Mouse (Mus musculus): ENCODE results near the gene Cdca4. TPM values are rescaled to one million over a fixed set of nuclear protein-coding genes. Genes with fewer than 3 reads are reported as not detected.

Gene Cdca4
- 10 to 100 TPM in 23 of 26 experiments, 1 to 10 TPM in 3; 5.3 to 54.6 (median 24.2) TPM for total RNA-seq (2018; cell fraction: chromatin; rRNA removed)
- 10 to 100 TPM in 22 of 26 experiments, 1 to 10 TPM in 4; 7.2 to 27.0 (median 12.5) TPM for total RNA-seq (2018; cell fraction: cytosol; rRNA removed)
- 10 to 100 TPM in 21 of 26 experiments, 1 to 10 TPM in 5; 7.7 to 62.7 (median 23.5) TPM for total RNA-seq (2018; cell fraction: nucleus; rRNA removed)
- polyA plus RNA-seq (2018), result 10.7 to 17.8 TPM (median 14.2 TPM) in 3 replicates

DNA sequence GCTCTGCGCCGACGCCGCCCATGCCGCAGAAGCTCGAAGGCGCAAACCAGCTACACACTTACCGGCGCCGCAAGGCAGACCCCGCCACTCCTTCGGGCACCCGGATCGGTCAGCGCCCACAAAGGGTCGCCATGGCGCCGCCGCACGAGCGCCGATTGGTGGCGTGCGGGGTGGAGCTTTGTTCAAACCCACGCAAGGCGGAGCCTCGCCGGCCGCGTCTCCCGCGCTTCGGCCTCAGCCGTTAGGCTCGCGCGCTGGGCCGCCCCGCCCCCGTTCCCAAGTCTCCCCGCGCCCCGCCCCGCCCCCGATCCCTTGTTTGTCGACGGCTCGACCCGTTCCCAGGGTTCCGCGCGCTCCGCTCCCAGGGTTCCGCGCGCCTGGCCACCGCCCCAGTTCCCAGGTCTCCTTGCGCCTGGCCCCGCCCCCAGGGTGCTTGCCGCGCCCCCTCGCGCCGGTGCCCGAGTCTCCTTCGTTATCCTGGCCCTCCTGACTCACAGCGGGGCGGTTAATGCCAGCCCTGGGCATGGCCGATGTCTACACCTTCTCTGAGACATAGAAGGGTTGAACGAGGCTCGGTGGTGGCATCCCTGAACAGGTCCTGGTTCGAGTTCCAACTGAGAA, at the start of gene Cdca4:
TSS of gene Cdca4 (minus strand) at position 180 of the 621 bp plus-strand sequence.
- H3K79me2 ChIP-seq (ENCODE audit: inconsistent target), result peaks cover 68% of the 10 kb centered on the region
- WGBS (ENCODE audit: missing documents), result under 1% methylated on average over 69 of the region's 72 CpGs
- peak within 1 kb of the TSS; percentile 88 for H3K4me3 ChIP-seq (ENCODE audit: inconsistent target)
- H3K36me3 ChIP-seq (ENCODE audit: inconsistent target), result no peaks in the 10 kb centered on the region
- H3K27ac ChIP-seq, result peak within 1 kb of the TSS; percentile 79

DNA sequence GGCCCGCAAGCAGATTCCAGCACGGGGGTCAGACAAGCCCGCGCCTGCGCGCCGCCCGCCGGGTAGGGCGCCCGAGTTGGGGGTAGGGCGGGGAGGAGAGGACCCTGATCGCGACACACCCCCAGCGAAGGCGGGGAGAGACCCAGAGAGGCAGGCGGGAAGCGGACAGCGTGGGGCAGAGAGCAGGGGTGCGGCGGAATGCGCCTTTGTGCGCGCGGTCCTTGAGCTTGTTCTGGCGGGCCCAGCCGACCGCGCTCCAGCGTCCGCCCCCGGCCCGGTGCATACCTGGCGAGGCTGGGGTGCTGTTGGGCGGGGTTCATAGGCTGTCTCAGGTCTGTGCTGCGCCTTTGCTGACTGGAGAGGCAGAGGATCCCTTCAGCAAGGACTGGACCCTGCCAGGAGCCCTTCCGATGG, 48.4 kb upstream of the Cdca4 start:
- Histone ChIP-seq H3K79me2 (ENCODE audit: inconsistent target) (no peaks in the 10 kb centered on the region), H3K27ac (no peak overlapping the region), H3K36me3 (ENCODE audit: inconsistent target) (no peaks in the 10 kb centered on the region), H3K4me3 (ENCODE audit: inconsistent target) (no peak overlapping the region)
- 8% methylated on average over 34 of the region's 37 CpGs for WGBS (ENCODE audit: missing documents)

GRCm38 (mm10) chr12:112877073-112877576, 47.9 kb upstream of the Cdca4 start:
- Histone ChIP-seq H3K4me3 (ENCODE audit: inconsistent target) (no peak overlapping the region), H3K36me3 (ENCODE audit: inconsistent target) (no peaks in the 10 kb centered on the region), H3K79me2 (ENCODE audit: inconsistent target) (no peaks in the 10 kb centered on the region), H3K27ac (no peak overlapping the region)
- WGBS (ENCODE audit: missing documents), result 13% methylated on average over 17 of the region's 17 CpGs

- 9% methylated on average over 28 of the region's 28 CpGs for WGBS (ENCODE audit: missing documents)
- Histone ChIP-seq H3K36me3 (ENCODE audit: inconsistent target) (no peaks in the 10 kb centered on the region), H3K27ac (no peak overlapping the region), H3K79me2 (ENCODE audit: inconsistent target) (no peaks in the 10 kb centered on the region), H3K4me3 (ENCODE audit: inconsistent target) (no peak overlapping the region)
These were observed 47.3 kb upstream of the Cdca4 start for GRCm38 (mm10) chr12:112876332-112877072.

DNA sequence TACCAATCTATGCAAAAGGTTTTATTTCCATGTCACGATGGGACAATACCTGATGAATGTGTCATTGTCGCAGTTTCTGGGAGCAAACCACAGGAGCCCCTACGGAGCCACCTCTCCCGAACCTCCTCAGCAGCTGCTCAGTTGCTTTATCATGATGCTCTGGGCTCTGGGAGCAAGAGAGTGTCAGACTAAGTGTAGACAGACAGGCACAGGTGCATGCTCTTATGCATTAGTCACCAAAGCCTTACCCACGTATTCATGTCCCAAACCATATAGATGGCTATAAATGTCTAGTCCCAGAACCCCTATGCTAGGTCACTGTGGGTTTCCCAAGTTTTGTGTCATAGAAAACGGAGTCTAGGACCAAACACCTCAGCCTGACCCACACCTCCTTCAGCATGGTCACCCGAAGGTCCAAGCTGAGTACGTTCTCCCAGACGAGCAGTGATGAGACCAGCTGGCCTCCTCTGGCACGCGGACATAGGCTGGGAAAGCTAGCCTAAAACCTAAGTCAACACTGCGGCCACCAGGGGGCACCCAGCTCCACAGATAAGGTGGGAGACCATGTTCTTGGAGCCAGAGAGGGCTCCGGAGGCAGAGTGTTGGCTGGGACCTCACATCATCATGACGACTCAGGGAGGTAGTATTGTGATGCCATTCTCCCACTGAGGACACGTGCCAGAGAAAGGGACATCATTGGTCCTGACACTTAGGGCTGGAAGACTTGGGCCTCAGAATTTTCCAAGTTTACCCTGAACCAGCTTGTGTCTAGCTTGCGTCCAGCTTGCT, 46.2 kb upstream of the Cdca4 start:
- H3K36me3 ChIP-seq (ENCODE audit: inconsistent target), result no peaks in the 10 kb centered on the region
- WGBS (ENCODE audit: missing documents), result 30% methylated on average over 16 of the region's 16 CpGs
- no peaks in the 10 kb centered on the region for H3K79me2 ChIP-seq (ENCODE audit: inconsistent target)
- H3K4me3 ChIP-seq (ENCODE audit: inconsistent target), result no peak overlapping the region
- H3K27ac ChIP-seq, result no peak overlapping the region

DNA sequence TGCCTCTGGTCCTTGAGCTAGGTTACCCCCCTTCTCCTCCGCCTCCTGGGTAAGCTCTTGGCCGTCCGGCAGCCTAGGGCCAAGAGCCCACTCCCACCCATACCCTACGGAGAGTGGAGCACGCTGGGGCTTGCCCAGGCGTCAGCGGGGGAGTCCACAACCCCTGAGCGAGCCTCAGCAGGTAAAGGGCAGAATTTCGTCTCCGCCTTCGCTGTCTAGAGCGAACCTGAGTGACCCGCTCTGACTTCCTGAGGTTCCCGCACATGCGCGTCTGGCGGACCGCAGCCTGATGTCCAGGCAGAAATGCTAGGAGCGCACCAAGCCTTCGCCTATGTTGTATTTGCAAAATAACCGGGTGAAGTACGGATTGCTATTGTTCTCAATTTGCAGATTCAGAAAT, 45.0 kb upstream of the Cdca4 start:
- Histone ChIP-seq H3K36me3 (ENCODE audit: inconsistent target) (no peaks in the 10 kb centered on the region), H3K79me2 (ENCODE audit: inconsistent target) (no peaks in the 10 kb centered on the region), H3K4me3 (ENCODE audit: inconsistent target) (no peak overlapping the region), H3K27ac (no peak overlapping the region)
- WGBS (ENCODE audit: missing documents), result 52% methylated on average over 22 of the region's 22 CpGs

- no peak overlapping the region for H3K27ac ChIP-seq
- no peak overlapping the region for H3K4me3 ChIP-seq (ENCODE audit: inconsistent target)
- no peaks in the 10 kb centered on the region for H3K79me2 ChIP-seq (ENCODE audit: inconsistent target)
- 21% methylated on average over 18 of the region's 18 CpGs for WGBS (ENCODE audit: missing documents)
- H3K36me3 ChIP-seq (ENCODE audit: inconsistent target), result no peaks in the 10 kb centered on the region
These were observed 44.4 kb upstream of the Cdca4 start for GRCm38 (mm10) chr12:112873452-112874190.

DNA sequence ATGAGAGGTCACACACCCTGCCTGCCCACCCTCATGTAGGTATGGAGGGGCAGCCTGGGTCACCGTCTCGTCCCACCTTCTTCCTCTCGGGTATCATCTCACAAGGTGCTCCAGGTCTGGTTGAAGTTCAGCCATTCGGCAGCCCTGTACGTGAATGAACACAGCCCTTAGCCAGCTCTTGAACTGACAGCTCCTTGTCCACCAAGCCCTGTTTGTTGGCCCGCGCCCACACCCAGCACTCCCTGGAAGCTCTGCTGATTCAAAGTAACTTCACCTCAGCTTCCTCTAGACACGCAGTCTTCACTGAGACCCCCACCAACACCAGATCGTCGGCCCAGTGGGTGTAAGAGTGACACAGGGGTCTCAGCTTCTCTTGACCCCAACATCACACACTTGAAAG, 43.8 kb upstream of the Cdca4 start:
- H3K36me3 ChIP-seq (ENCODE audit: inconsistent target), result no peaks in the 10 kb centered on the region
- H3K4me3 ChIP-seq (ENCODE audit: inconsistent target), result no peak overlapping the region
- 96% methylated on average over 9 of the region's 10 CpGs for WGBS (ENCODE audit: missing documents)
- no peaks in the 10 kb centered on the region for H3K79me2 ChIP-seq (ENCODE audit: inconsistent target)
- no peak overlapping the region for H3K27ac ChIP-seq

DNA sequence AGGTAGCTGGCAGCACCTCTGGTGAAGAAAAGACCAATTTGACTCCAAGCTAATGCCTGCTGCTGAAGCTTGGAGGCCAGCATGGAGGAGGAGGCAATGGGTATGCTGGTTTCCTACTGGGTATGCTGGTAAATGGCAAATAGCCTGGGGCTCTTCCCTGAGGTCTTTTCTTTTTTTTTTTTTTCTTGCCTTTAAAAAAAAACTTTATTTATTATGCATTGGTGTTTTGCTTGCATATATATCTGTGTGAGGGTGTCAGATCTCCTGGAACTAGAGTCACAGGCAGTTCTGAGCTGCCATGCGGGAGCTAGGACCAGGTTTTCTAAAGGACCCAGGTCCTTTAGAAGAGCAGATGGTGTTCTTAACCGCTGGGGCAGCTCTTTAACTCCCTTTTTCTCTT, 42.0 kb upstream of the Cdca4 start:
- Histone ChIP-seq H3K36me3 (ENCODE audit: inconsistent target) (no peaks in the 10 kb centered on the region), H3K79me2 (ENCODE audit: inconsistent target) (no peaks in the 10 kb centered on the region), H3K27ac (no peak overlapping the region), H3K4me3 (ENCODE audit: inconsistent target) (no peak overlapping the region)
- 97% methylated on average over 2 of the region's 2 CpGs for WGBS (ENCODE audit: missing documents)

GRCm38 (mm10) chr12:112870775-112871174, 41.6 kb upstream of the Cdca4 start:
- no peaks in the 10 kb centered on the region for H3K79me2 ChIP-seq (ENCODE audit: inconsistent target)
- no peak overlapping the region for H3K27ac ChIP-seq
- H3K4me3 ChIP-seq (ENCODE audit: inconsistent target), result no peak overlapping the region
- 20% methylated on average over 13 of the region's 13 CpGs for whole genome bisulfite sequencing (ENCODE audit: missing documents)
- no peaks in the 10 kb centered on the region for H3K36me3 ChIP-seq (ENCODE audit: inconsistent target)

- 54% methylated on average over 16 of the region's 16 CpGs for WGBS (ENCODE audit: missing documents)
- no peak overlapping the region for H3K4me3 ChIP-seq (ENCODE audit: inconsistent target)
These were observed 40.6 kb upstream of the Cdca4 start for GRCm38 (mm10) chr12:112869783-112870204.

GRCm38 (mm10) chr12:112868178-112869087, 39.2 kb upstream of the Cdca4 start, which contains the start of gene Gpr132:
Gene Gpr132, minus strand, starts transcription at chr12:112868228.
- WGBS (ENCODE audit: missing documents), result 65% methylated on average over 13 of the region's 13 CpGs
- Histone ChIP-seq H3K4me3 (ENCODE audit: inconsistent target) (no peak within 1 kb of the TSS), H3K27ac (peak within 1 kb of the TSS; percentile 66), H3K36me3 (ENCODE audit: inconsistent target) (no peaks in the 10 kb centered on the region), H3K79me2 (ENCODE audit: inconsistent target) (no peaks in the 10 kb centered on the region)

More at GRCm38 (mm10) chr12:112869783-112870204, 40.6 kb upstream of the Cdca4 start:
- no peaks in the 10 kb centered on the region for H3K36me3 ChIP-seq (ENCODE audit: inconsistent target)
- H3K27ac ChIP-seq, result no peak overlapping the region
- no peaks in the 10 kb centered on the region for H3K79me2 ChIP-seq (ENCODE audit: inconsistent target)

- H3K36me3 ChIP-seq (ENCODE audit: inconsistent target), result no peaks in the 10 kb centered on the region
- no peaks in the 10 kb centered on the region for H3K79me2 ChIP-seq (ENCODE audit: inconsistent target)
- no peak overlapping the region for H3K4me3 ChIP-seq (ENCODE audit: inconsistent target)
- 2% methylated on average over 7 of the region's 7 CpGs for WGBS (ENCODE audit: missing documents)
- H3K27ac ChIP-seq, result peak overlapping the region; percentile 66
These were observed 38.0 kb upstream of the Cdca4 start for GRCm38 (mm10) chr12:112867106-112867674.
